17 mouse cellular contexts compared by ENCODE assay signal in genomic region chr3:101077710-101078100, GRCm38 (mm10). TPM values are rescaled to one million over a fixed set of nuclear protein-coding genes. Genes with fewer than 3 reads are reported as not detected.
"Had no signal": no experiment of that assay in that cellular context is flagged by ENCODE, and none has a peak within 500 bp of the region (broad histone marks: within the 10 kb centered on the region; RNA-seq: fewer than 3 reads in every experiment).

No protein-coding gene starts in this region.

- H3K4me2 ChIP-seq: limb, embryonic 13.5 days; liver, embryonic 12.5 days; liver, embryonic 15.5 days; midbrain, embryonic 12.5 days; midbrain, embryonic 15.5 days; neural tube, embryonic 12.5 days; neural tube, embryonic 15.5 days had no signal

- H3K9me3 ChIP-seq: limb, embryonic 13.5 days; liver, embryonic 12.5 days; liver, embryonic 15.5 days; midbrain, embryonic 12.5 days; midbrain, embryonic 15.5 days; neural tube, embryonic 12.5 days; neural tube, embryonic 15.5 days had no signal

- H3K4me3 ChIP-seq: layer of hippocampus, adult 2 months; limb, embryonic 13.5 days; liver, embryonic 12.5 days; liver, embryonic 15.5 days; midbrain, embryonic 12.5 days; midbrain, embryonic 15.5 days; neural tube, embryonic 12.5 days; neural tube, embryonic 15.5 days had no signal

- DNase-seq: layer of hippocampus, adult 9-11 months; right cerebral cortex, adult 18-20 months; thymus, adult 2 months; thymus, postnatal 14 days; thymus, postnatal 4 days had no signal

- H3K4me1 ChIP-seq: liver, embryonic 12.5 days; liver, embryonic 15.5 days had no signal

- H3K36me3 ChIP-seq: liver, embryonic 12.5 days; liver, embryonic 15.5 days; neural tube, embryonic 12.5 days had no signal

- ATAC-seq: liver, embryonic 12.5 days; midbrain, embryonic 15.5 days had no signal

- H3K27me3 ChIP-seq: limb, embryonic 13.5 days; liver, embryonic 12.5 days; liver, embryonic 15.5 days; midbrain, embryonic 12.5 days; midbrain, embryonic 15.5 days; neural tube, embryonic 12.5 days; neural tube, embryonic 15.5 days had no signal

- H3K9ac ChIP-seq: limb, embryonic 13.5 days; liver, embryonic 12.5 days; liver, embryonic 15.5 days; midbrain, embryonic 12.5 days; midbrain, embryonic 15.5 days; neural tube, embryonic 12.5 days; neural tube, embryonic 15.5 days had no signal

- H3K27ac ChIP-seq: kidney, postnatal 0 days; layer of hippocampus, adult 2 months; limb, embryonic 13.5 days; liver, embryonic 12.5 days; liver, embryonic 15.5 days; macrophage; midbrain, embryonic 12.5 days; midbrain, embryonic 15.5 days; neural tube, embryonic 12.5 days; neural tube, embryonic 15.5 days; stomach, postnatal 0 days had no signal

RNA-seq across cellular contexts. Expression of gene Cd101, which starts 48.3 kb away (rescaled TPM):
- polyA plus RNA-seq: kidney, postnatal 0 days; midbrain, embryonic 12.5 days; midbrain, embryonic 15.5 days; neural tube, embryonic 15.5 days; stomach, embryonic 14.5 days had no signal
